Mouse (Mus musculus): ENCODE results near the gene Gm45062.

Gene Gm45062

GRCm38 (mm10) chr6:8420187-8420503 lies 160.9 kb downstream of the Gm45062 start:
- DNase-seq, result no peak

- DNase-seq, result no peak
These were observed 162.2 kb downstream of the Gm45062 start for GRCm38 (mm10) chr6:8421421-8421820.

GRCm38 (mm10) chr6:8421959-8422581 lies 162.8 kb downstream of the Gm45062 start:
- no peak for DNase-seq

GRCm38 (mm10) chr6:8423142-8423541 lies 163.9 kb downstream of the Gm45062 start:
- no peak for DNase-seq

GRCm38 (mm10) chr6:8427692-8428091 lies 168.4 kb downstream of the Gm45062 start:
- DNase-seq, result no peak

- DNase-seq, result no peak
These were observed 171.5 kb downstream of the Gm45062 start for GRCm38 (mm10) chr6:8430610-8431234.

GRCm38 (mm10) chr6:8433179-8433578 lies 173.9 kb downstream of the Gm45062 start:
- DNase-seq, result no peak

- DNase-seq, result no peak
These were observed 178.7 kb downstream of the Gm45062 start for GRCm38 (mm10) chr6:8437937-8438336.

- no peak for DNase-seq
These were observed 182.6 kb downstream of the Gm45062 start for GRCm38 (mm10) chr6:8441814-8442213.

- DNase-seq, result peak; percentile 62
These were observed 187.5 kb downstream of the Gm45062 start for GRCm38 (mm10) chr6:8446786-8447185.

GRCm38 (mm10) chr6:8455599-8455998 lies 196.3 kb downstream of the Gm45062 start:
- DNase-seq, result no peak

- no peak for DNase-seq
These were observed 199.3 kb downstream of the Gm45062 start for GRCm38 (mm10) chr6:8458596-8458995.

GRCm38 (mm10) chr6:8462447-8462846 lies 203.2 kb downstream of the Gm45062 start:
- DNase-seq, result no peak

GRCm38 (mm10) chr6:8465388-8465787 lies 206.1 kb downstream of the Gm45062 start:
- no peak for DNase-seq

- DNase-seq, result no peak
These were observed 206.7 kb downstream of the Gm45062 start for GRCm38 (mm10) chr6:8465985-8466384.

GRCm38 (mm10) chr6:8467667-8468337 lies 208.6 kb downstream of the Gm45062 start:
- no peak for DNase-seq

- no peak for DNase-seq
These were observed 210.7 kb downstream of the Gm45062 start for GRCm38 (mm10) chr6:8469918-8470317.

GRCm38 (mm10) chr6:8472125-8472524 lies 212.9 kb downstream of the Gm45062 start:
- DNase-seq, result no peak

- DNase-seq, result no peak
These were observed 213.7 kb downstream of the Gm45062 start for GRCm38 (mm10) chr6:8472915-8473314.

- DNase-seq, result no peak
These were observed 214.2 kb downstream of the Gm45062 start for GRCm38 (mm10) chr6:8473498-8473897.

- no peak for DNase-seq
These were observed 215.1 kb downstream of the Gm45062 start for GRCm38 (mm10) chr6:8474316-8474715.

GRCm38 (mm10) chr6:8474820-8475219 lies 215.6 kb downstream of the Gm45062 start:
- DNase-seq, result no peak

- DNase-seq, result peak; percentile 26
These were observed 219.9 kb downstream of the Gm45062 start for GRCm38 (mm10) chr6:8479176-8479575.

All from embryo, embryonic 11 days (tissue).